Mouse (Mus musculus): Measurements from ENCODE around the gene Pls3.

DNA sequence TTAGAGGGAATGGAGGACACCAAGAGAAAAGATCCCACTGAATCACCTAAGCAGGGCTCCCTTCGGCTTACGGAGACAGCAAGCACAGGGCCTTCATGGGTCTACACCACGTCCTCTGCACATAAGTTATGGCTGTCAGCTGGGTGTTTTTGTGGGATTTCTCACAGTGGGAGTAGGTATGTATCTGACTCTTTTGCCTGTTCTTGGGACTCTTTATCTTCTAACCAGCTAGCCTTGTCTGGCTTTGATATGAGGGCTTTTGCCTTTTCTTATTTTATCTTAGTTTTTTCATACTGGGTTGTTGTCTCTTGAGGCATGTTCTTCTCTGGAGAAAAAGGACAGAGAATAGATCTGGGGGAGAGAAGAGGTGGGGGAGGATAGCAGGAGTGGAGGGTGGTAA is 20.7 kb downstream of the Pls3 start:
- TF ChIP-seq CTCF (IDR thresholded peaks at IDR 0.05; ENCODE audit: low read depth, low read length), result no peak
- no peak for TF ChIP-seq EP300 (IDR thresholded peaks at IDR 0.05; ENCODE audit: insufficient read depth, low read depth, low read length)
- TF ChIP-seq POLR2A (IDR thresholded peaks at IDR 0.05; ENCODE audit: insufficient read depth, low read length), result no peak
